Mouse (Mus musculus) layer of hippocampus, postnatal 10 days (tissue): ENCODE measurements around the gene Sirt2. TPM values are rescaled to one million over a fixed set of nuclear protein-coding genes. Genes with fewer than 3 reads are reported as not detected.
A peak's percentile ranks its signal among the peaks of the same experiment; 100 is the strongest.

ENCODE experiments used
- DNase-seq, 2 experiments: peaks; one replicate each; pipeline ENCODE4 v3.0.0; 2021; ENCODE audit warnings: low spot score in 2 of 2
- total RNA-seq, 2 experiments: library from RNA; stranded (reverse); gene quantifications; 2 replicates each; pipeline ENCODE4 v1.2.3; 2021

Gene Sirt2
- total RNA-seq, 2 experiments from 2014 or later = 150 to 167 TPM

- DNase-seq = no peak
These were observed 47.9 kb downstream of the Sirt2 start for GRCm38 (mm10) chr7:28814306-28815034.

GRCm38 (mm10) chr7:28815230-28815629, 48.7 kb downstream of the Sirt2 start:
- DNase-seq = no peak

GRCm38 (mm10) chr7:28816201-28816600, 49.7 kb downstream of the Sirt2 start:
- DNase-seq = peak in 1 of 2 experiments; percentile 12

- DNase-seq = peak in 1 of 2 experiments; percentile 21
These were observed 50.4 kb downstream of the Sirt2 start for GRCm38 (mm10) chr7:28816920-28817319.

- peak in 1 of 2 experiments; percentile 13 for DNase-seq
These were observed 51.0 kb downstream of the Sirt2 start for GRCm38 (mm10) chr7:28817524-28817923.

- no peak for DNase-seq
These were observed 51.4 kb downstream of the Sirt2 start for GRCm38 (mm10) chr7:28817957-28818356.

GRCm38 (mm10) chr7:28818436-28818835, 51.9 kb downstream of the Sirt2 start:
- peak in 1 of 2 experiments; percentile 13 for DNase-seq

GRCm38 (mm10) chr7:28818861-28819452, 52.4 kb downstream of the Sirt2 start:
- no peak for DNase-seq

GRCm38 (mm10) chr7:28819571-28819970, 53.0 kb downstream of the Sirt2 start:
- no peak for DNase-seq

GRCm38 (mm10) chr7:28820358-28821260, 54.1 kb downstream of the Sirt2 start:
- no peak for DNase-seq

- DNase-seq = peak; percentile 51 to 62
These were observed 54.8 kb downstream of the Sirt2 start for GRCm38 (mm10) chr7:28821261-28821831.

- no peak for DNase-seq
These were observed 56.0 kb downstream of the Sirt2 start for GRCm38 (mm10) chr7:28822556-28822955.

GRCm38 (mm10) chr7:28822993-28823903, 56.7 kb downstream of the Sirt2 start:
- DNase-seq = no peak

- no peak for DNase-seq
These were observed 57.4 kb downstream of the Sirt2 start for GRCm38 (mm10) chr7:28823932-28824331.

- peak; percentile 87 to 91 for DNase-seq
These were observed 58.6 kb downstream of the Sirt2 start, which contains the start of gene Ech1 for GRCm38 (mm10) chr7:28824941-28825685. Gene Ech1 (plus strand): TSS chr7:28825217.

GRCm38 (mm10) chr7:28825686-28826401, 59.3 kb downstream of the Sirt2 start:
- no peak for DNase-seq

- no peak for DNase-seq
These were observed 59.9 kb downstream of the Sirt2 start for GRCm38 (mm10) chr7:28826402-28826772.

- peak in 1 of 2 experiments; percentile 62 for DNase-seq
These were observed 60.8 kb downstream of the Sirt2 start for GRCm38 (mm10) chr7:28827338-28827737.

- DNase-seq = no peak
These were observed 63.3 kb downstream of the Sirt2 start for GRCm38 (mm10) chr7:28829821-28830220.
